Mouse (Mus musculus) adrenal gland, postnatal 25 days (tissue): ENCODE results near the gene Vps37d. TPM values are rescaled to one million over a fixed set of nuclear protein-coding genes. Genes with fewer than 3 reads are reported as not detected.

Experiments
- DNase-seq: peaks from one replicate; pipeline ENCODE4 v3.0.0; 2021; ENCODE audit warnings: mixed read lengths
- total RNA-seq: library from RNA; stranded (reverse); gene quantifications from 2 replicates; pipeline ENCODE4 v1.2.3, GENCODE M21; 2021

Gene Vps37d
- total RNA-seq, 1 experiment from 2014 or later, result 4.1 TPM

DNA sequence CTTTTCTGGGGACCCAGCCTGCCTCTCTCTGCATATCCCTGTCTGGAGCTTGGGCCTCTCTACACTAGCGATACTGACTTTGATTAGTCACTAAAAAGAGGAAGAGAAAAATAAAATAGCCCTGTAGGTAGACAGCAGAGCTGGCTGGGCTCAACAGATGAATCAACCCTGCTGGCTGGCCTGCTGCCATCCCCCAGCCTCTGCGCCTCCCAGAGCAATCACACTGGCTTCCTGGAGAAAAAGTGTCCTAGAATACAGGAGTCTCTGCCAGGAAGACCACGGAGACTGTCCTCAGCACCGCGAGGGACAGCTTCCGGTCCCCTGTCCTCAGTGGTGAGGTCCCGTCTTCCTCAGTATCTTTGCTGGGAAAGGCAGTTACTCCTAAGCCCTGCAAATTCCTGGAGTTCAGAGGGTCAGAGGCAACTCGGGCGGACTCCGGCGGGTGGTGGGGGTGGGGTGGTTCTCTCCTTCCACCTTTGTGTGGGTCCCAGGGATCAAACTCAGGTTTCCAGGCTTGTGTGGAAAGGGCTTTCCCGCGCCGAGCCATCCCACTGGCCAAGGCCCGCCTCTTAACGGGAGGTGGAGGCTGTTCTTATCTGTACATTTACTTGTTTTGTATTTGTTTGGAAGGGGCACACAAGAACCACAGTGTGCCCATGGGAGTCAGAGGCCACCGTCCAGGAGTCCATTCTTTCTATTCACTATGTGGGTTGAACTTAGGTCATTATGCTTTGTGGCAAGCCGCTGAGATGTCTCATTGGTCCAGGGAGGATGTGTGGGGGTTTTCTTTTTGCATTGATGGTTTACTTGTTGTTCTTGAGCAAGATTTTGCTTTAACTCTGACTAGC is 48.8 kb downstream of the Vps37d start:
- peak; percentile 89 for DNase-seq

DNA sequence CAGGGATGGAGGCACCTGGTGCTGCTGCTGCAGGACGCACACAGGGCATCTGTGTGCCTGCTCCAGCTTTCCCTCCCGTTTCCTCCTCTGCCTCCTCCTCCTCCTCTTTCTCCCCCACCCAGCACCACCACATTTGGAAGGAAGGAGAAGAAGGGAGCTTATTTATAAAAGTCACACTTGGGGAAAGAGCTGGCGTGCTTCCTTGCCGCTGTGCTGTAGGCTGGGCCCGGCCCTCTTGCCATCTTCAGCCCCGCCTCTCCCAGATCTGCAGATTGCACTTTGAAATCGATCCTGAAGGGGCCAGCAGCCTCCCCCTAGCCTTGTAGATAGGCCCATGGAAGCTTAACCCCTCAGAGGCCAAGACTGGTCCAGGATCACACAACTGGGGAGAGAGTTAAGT is 52.2 kb downstream of the Vps37d start:
- DNase-seq, result no peak

DNA sequence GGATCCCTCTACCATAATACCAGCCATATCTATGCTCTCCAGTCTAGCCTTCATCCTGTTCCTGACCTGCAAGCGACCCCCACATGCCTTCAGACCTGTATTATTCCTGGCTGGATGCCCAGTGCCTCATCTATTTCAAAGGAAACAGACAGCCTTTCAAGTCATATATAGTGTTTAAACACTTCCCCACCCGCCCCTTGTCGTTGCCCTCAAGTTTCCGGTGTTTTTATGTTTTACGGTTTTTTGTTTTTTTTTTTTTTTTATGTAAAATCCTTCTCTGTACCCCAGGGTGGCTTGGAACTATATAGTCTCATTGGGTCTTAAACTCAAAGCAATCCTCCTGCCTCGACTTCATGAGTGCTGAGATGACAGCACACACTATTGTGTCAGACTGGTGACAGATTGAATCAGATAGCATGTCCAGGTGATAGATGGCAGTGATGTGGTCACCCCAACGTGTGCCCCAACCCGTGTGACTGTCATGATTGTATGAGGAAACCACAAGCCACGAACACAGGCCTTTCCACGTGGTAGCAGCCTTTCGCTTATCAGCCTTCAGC is 53.3 kb downstream of the Vps37d start:
- no peak for DNase-seq

DNA sequence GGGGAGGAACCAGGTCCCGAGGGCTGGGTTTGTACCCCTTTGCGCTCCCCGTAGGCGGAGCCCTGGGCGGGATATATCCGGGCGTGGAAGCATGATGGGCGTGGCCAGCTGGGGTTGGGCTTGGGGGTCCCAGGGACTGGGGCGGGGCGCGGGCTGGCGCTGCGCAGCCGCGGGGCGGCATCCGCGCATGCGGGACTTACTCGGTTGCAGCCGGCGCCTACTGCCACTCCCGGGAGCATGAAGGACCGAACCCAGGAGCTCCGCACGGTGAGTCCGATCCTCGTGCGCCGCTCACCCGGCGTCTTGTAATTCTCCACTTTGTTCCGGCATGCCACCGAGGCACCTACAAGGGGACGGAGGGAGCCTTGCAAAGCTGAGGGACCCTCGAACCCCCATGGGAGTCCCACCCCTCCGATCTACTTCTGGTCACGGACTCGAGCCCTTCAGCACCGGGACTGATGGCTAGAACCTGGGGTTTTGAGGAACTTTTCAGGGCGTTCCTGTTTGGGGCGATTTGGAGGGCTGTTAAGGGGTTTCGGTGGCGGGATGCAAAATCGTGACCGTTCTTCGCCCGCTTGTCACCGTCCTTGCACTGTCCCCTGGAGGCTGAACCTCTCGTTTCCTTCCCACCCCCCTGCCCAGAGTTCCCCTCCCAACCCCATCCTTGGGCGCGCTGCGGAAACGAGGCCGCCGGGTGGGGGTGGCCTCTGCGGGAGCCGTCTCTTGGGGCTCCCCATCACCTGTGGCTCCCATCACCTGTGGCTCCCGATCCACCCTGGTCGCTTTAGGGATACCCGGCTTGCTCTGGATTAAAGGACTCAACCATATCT is 54.5 kb downstream of the Vps37d start, which contains the start of gene Stx1a:
Gene Stx1a (plus strand): TSS at position 139 of the 830 bp plus-strand sequence.
- peak; percentile 90 for DNase-seq

Other genes with a start within 250 kb of the Vps37d start
- gene Tmem270, start 171.5 kb downstream of the Vps37d start, total RNA-seq, result not detected in 2 replicates
- gene Cldn13, start 162.7 kb downstream of the Vps37d start, total RNA-seq, result not detected in 2 replicates
- 24.9 and 39.9 TPM in 2 replicates for gene Mettl27, start 145.9 kb downstream of the Vps37d start, total RNA-seq
- gene Cldn4, start 131.3 kb downstream of the Vps37d start, total RNA-seq, result not detected in 2 replicates
- 1.0 and 2.2 TPM in 2 replicates for gene Cldn3, start 92.1 kb downstream of the Vps37d start, total RNA-seq
- 54.5 and 61.8 TPM in 2 replicates for gene Abhd11, start 69.1 kb downstream of the Vps37d start, total RNA-seq
- 10.4 and 11.1 TPM in 2 replicates for gene Stx1a, start 54.8 kb downstream of the Vps37d start, total RNA-seq
- gene Dnajc30, start 14.1 kb downstream of the Vps37d start, total RNA-seq, result 29.6 and 38.8 TPM in 2 replicates
- gene Bud23, start 13.3 kb downstream of the Vps37d start, total RNA-seq, result 58.5 and 66.1 TPM in 2 replicates
- gene Mlxipl, start 11.6 kb upstream of the Vps37d start, total RNA-seq, result 70.1 and 79.1 TPM in 2 replicates
- 31.5 and 46.0 TPM in 2 replicates for gene Tbl2, start 71.4 kb upstream of the Vps37d start, total RNA-seq
- 63.2 and 64.0 TPM in 2 replicates for gene Bcl7b, start 90.0 kb upstream of the Vps37d start, total RNA-seq
- gene Baz1b, start 109.0 kb upstream of the Vps37d start, total RNA-seq, result 85.7 and 114 TPM in 2 replicates
- gene Fzd9, start 173.0 kb upstream of the Vps37d start, total RNA-seq, result 2.4 and 3.1 TPM in 2 replicates